Mouse (Mus musculus): ENCODE results near the gene Nrf1. TPM values are rescaled to one million over a fixed set of nuclear protein-coding genes. Genes with fewer than 3 reads are reported as not detected.

Gene Nrf1
- polyA plus RNA-seq, 1 experiment from 2014 or later: 99.2 TPM

- Histone ChIP-seq H3K4me1 (peaks cover 7% of the 10 kb centered on the region), H3K4me3 (no peak overlapping the region), H3K9me3 (replicated peaks) (no peaks in the 10 kb centered on the region), H3K36me3 (peaks cover 91% of the 10 kb centered on the region), H3K27ac (no peak overlapping the region), H3K27me3 (ENCODE audit: low read depth, poor library complexity, severe bottlenecking) (no peaks in the 10 kb centered on the region)
- DNase-seq (ENCODE audit: low spot score): no peak
- 98% methylated on average over 3 of the region's 3 CpGs for WGBS
These were observed 84.6 kb downstream of the Nrf1 start for GRCm38 (mm10) chr6:30132399-30132798.

GRCm38 (mm10) chr6:30135590-30135989, 87.8 kb downstream of the Nrf1 start:
- no peaks in the 10 kb centered on the region for H3K9me3 ChIP-seq (replicated peaks)
- no peak for DNase-seq (ENCODE audit: low spot score)
- peaks cover 7% of the 10 kb centered on the region for H3K4me1 ChIP-seq
- no peak overlapping the region for H3K4me3 ChIP-seq
- no peaks in the 10 kb centered on the region for H3K27me3 ChIP-seq (ENCODE audit: low read depth, poor library complexity, severe bottlenecking)
- peaks cover 92% of the 10 kb centered on the region for H3K36me3 ChIP-seq
- WGBS: 70% methylated on average over 3 of the region's 3 CpGs
- no peak overlapping the region for H3K27ac ChIP-seq

- Histone ChIP-seq H3K27ac (no peak overlapping the region), H3K27me3 (ENCODE audit: low read depth, poor library complexity, severe bottlenecking) (no peaks in the 10 kb centered on the region), H3K36me3 (peaks cover 95% of the 10 kb centered on the region), H3K4me1 (peaks cover 7% of the 10 kb centered on the region), H3K4me3 (no peak overlapping the region), H3K9me3 (replicated peaks) (no peaks in the 10 kb centered on the region)
- 85% methylated on average over 2 of the region's 2 CpGs for WGBS
- DNase-seq (ENCODE audit: low spot score): no peak
These were observed 89.4 kb downstream of the Nrf1 start for GRCm38 (mm10) chr6:30137227-30137626.

GRCm38 (mm10) chr6:30139329-30140045, 91.7 kb downstream of the Nrf1 start:
- WGBS: 92% methylated on average over 7 of the region's 7 CpGs
- peaks cover 7% of the 10 kb centered on the region for H3K4me1 ChIP-seq
- H3K9me3 ChIP-seq (replicated peaks): no peaks in the 10 kb centered on the region
- H3K27me3 ChIP-seq (ENCODE audit: low read depth, poor library complexity, severe bottlenecking): no peaks in the 10 kb centered on the region
- H3K4me3 ChIP-seq: no peak overlapping the region
- peaks cover 97% of the 10 kb centered on the region for H3K36me3 ChIP-seq
- DNase-seq (ENCODE audit: low spot score): no peak
- H3K27ac ChIP-seq: no peak overlapping the region

- Histone ChIP-seq H3K36me3 (peaks cover 88% of the 10 kb centered on the region), H3K4me3 (no peak overlapping the region), H3K27me3 (ENCODE audit: low read depth, poor library complexity, severe bottlenecking) (no peaks in the 10 kb centered on the region), H3K9me3 (replicated peaks) (no peaks in the 10 kb centered on the region), H3K4me1 (no peaks in the 10 kb centered on the region; the same call in 1 of the 2 replicates), H3K27ac (no peak overlapping the region)
- 93% methylated on average over 4 of the region's 4 CpGs for WGBS
- DNase-seq (ENCODE audit: low spot score): no peak
These were observed 95.5 kb downstream of the Nrf1 start for GRCm38 (mm10) chr6:30143263-30143662.

GRCm38 (mm10) chr6:30147058-30147457, 99.3 kb downstream of the Nrf1 start:
- no peaks in the 10 kb centered on the region for H3K27me3 ChIP-seq (ENCODE audit: low read depth, poor library complexity, severe bottlenecking)
- WGBS: 64% methylated on average over 7 of the region's 7 CpGs
- H3K4me3 ChIP-seq: no peak overlapping the region
- no peaks in the 10 kb centered on the region; the same call in 1 of the 2 replicates for H3K4me1 ChIP-seq
- H3K27ac ChIP-seq: no peak overlapping the region
- H3K36me3 ChIP-seq: peaks cover 69% of the 10 kb centered on the region
- DNase-seq (ENCODE audit: low spot score): no peak
- H3K9me3 ChIP-seq (replicated peaks): no peaks in the 10 kb centered on the region

GRCm38 (mm10) chr6:30147753-30148152, 100.0 kb downstream of the Nrf1 start:
- 95% methylated on average over 6 of the region's 6 CpGs for WGBS
- Histone ChIP-seq H3K4me1 (no peaks in the 10 kb centered on the region; the same call in 1 of the 2 replicates), H3K9me3 (replicated peaks) (no peaks in the 10 kb centered on the region), H3K27ac (no peak overlapping the region), H3K27me3 (ENCODE audit: low read depth, poor library complexity, severe bottlenecking) (no peaks in the 10 kb centered on the region), H3K36me3 (peaks cover 69% of the 10 kb centered on the region), H3K4me3 (no peak overlapping the region)
- DNase-seq (ENCODE audit: low spot score): no peak

GRCm38 (mm10) chr6:30150471-30150870, 102.7 kb downstream of the Nrf1 start:
- no peaks in the 10 kb centered on the region for H3K27me3 ChIP-seq (ENCODE audit: low read depth, poor library complexity, severe bottlenecking)
- no peak for DNase-seq (ENCODE audit: low spot score)
- WGBS: 93% methylated on average over 8 of the region's 8 CpGs
- H3K4me3 ChIP-seq: no peak overlapping the region
- H3K9me3 ChIP-seq (replicated peaks): no peaks in the 10 kb centered on the region
- H3K27ac ChIP-seq: no peak overlapping the region
- peaks cover 62% of the 10 kb centered on the region for H3K36me3 ChIP-seq
- no peaks in the 10 kb centered on the region; the same call in 1 of the 2 replicates for H3K4me1 ChIP-seq

- Histone ChIP-seq H3K4me3 (no peak overlapping the region), H3K36me3 (peaks cover 57% of the 10 kb centered on the region), H3K27ac (no peak overlapping the region), H3K27me3 (ENCODE audit: low read depth, poor library complexity, severe bottlenecking) (no peaks in the 10 kb centered on the region), H3K4me1 (no peaks in the 10 kb centered on the region), H3K9me3 (replicated peaks) (no peaks in the 10 kb centered on the region)
- 88% methylated on average over 12 of the region's 12 CpGs for WGBS
- no peak for DNase-seq (ENCODE audit: low spot score)
These were observed 104.4 kb downstream of the Nrf1 start for GRCm38 (mm10) chr6:30152163-30152562.

- 82% methylated on average over 10 of the region's 10 CpGs for WGBS
- H3K9me3 ChIP-seq (replicated peaks): no peaks in the 10 kb centered on the region
- H3K36me3 ChIP-seq: peaks cover 52% of the 10 kb centered on the region
- H3K27ac ChIP-seq: no peak overlapping the region
- H3K4me3 ChIP-seq: no peak overlapping the region
- H3K27me3 ChIP-seq (ENCODE audit: low read depth, poor library complexity, severe bottlenecking): no peaks in the 10 kb centered on the region
- no peak for DNase-seq (ENCODE audit: low spot score)
- H3K4me1 ChIP-seq: no peaks in the 10 kb centered on the region
These were observed 104.9 kb downstream of the Nrf1 start for GRCm38 (mm10) chr6:30152649-30153048.

GRCm38 (mm10) chr6:30153076-30153475, 105.3 kb downstream of the Nrf1 start:
- Histone ChIP-seq H3K9me3 (replicated peaks) (no peaks in the 10 kb centered on the region), H3K27me3 (ENCODE audit: low read depth, poor library complexity, severe bottlenecking) (no peaks in the 10 kb centered on the region), H3K4me3 (no peak overlapping the region), H3K4me1 (no peaks in the 10 kb centered on the region), H3K36me3 (peaks cover 47% of the 10 kb centered on the region), H3K27ac (no peak overlapping the region)
- WGBS: 87% methylated on average over 3 of the region's 3 CpGs
- no peak for DNase-seq (ENCODE audit: low spot score)

- Histone ChIP-seq H3K27me3 (ENCODE audit: low read depth, poor library complexity, severe bottlenecking) (no peaks in the 10 kb centered on the region), H3K36me3 (peaks cover 39% of the 10 kb centered on the region), H3K4me1 (no peaks in the 10 kb centered on the region), H3K9me3 (replicated peaks) (no peaks in the 10 kb centered on the region), H3K4me3 (no peak overlapping the region), H3K27ac (no peak overlapping the region)
- DNase-seq (ENCODE audit: low spot score): no peak
- WGBS: 92% methylated on average over 15 of the region's 15 CpGs
These were observed 106.1 kb downstream of the Nrf1 start for GRCm38 (mm10) chr6:30153733-30154415.

- Histone ChIP-seq H3K4me3 (no peak overlapping the region), H3K36me3 (peaks cover 5% of the 10 kb centered on the region), H3K27me3 (ENCODE audit: low read depth, poor library complexity, severe bottlenecking) (peaks cover 8% of the 10 kb centered on the region), H3K4me1 (peaks cover 11% of the 10 kb centered on the region), H3K27ac (no peak overlapping the region), H3K9me3 (replicated peaks) (no peaks in the 10 kb centered on the region)
- no peak for DNase-seq (ENCODE audit: low spot score)
- 85% methylated on average over 4 of the region's 4 CpGs for WGBS
These were observed 111.8 kb downstream of the Nrf1 start for GRCm38 (mm10) chr6:30159516-30160045.
